Mouse (Mus musculus): ENCODE measurements around the gene Hist1h3g. TPM values are rescaled to one million over a fixed set of nuclear protein-coding genes. Genes with fewer than 3 reads are reported as not detected.
"Not testable (repeated sequence)": the region's sequence is repeated elsewhere in the genome, so short reads cannot be mapped to it uniquely, and the experiment has no call there.

The Hist1h3g gene
- 441 and 728 TPM in 2 replicates for total RNA-seq (2012; rRNA removed)
- 1 to 10 TPM in 1 of 2 experiments, not detected in 1; 5.2 TPM for polyA plus RNA-seq (2012; ENCODE audit: insufficient read depth in 1 of 2, insufficient read length in 2 of 2, low read depth in 1 of 2, low replicate concordance in 2 of 2, missing spikeins in 1 of 2)

- peak within 1 kb of the TSS; percentile 95 for H3K9ac ChIP-seq (ENCODE audit: control insufficient read depth, low read depth, low read length, poor library complexity, severe bottlenecking)
- TF ChIP-seq POLR2AphosphoS5 (IDR thresholded peaks at IDR 0.05; ENCODE audit: borderline replicate concordance, low read depth, low read length): peak; percentile 94
- TF ChIP-seq TBP (IDR thresholded peaks at IDR 0.05; ENCODE audit: low read depth, low read length): peak; percentile 99
- peak; percentile 98 for TF ChIP-seq POLR2A (IDR thresholded peaks at IDR 0.05; ENCODE audit: control insufficient read depth in 1 of 2, insufficient read depth in 1 of 2, low read depth in 1 of 2, low read length in 2 of 2, poor library complexity in 1 of 2)
- TF ChIP-seq UBTF (IDR thresholded peaks at IDR 0.05; ENCODE audit: borderline replicate concordance, insufficient read depth, low read depth, low read length): peak; percentile 88; the same call in 1 of the 2 replicates
- H3K36me3 ChIP-seq (ENCODE audit: control insufficient read depth in 1 of 2, insufficient read depth in 2 of 2, low read length in 2 of 2): peaks cover 0 to 28% of the 10 kb centered on the region in 2 experiments; a peak in 2 of 4 replicates
- peak within 1 kb of the TSS; percentile 95 for H3K27ac ChIP-seq (ENCODE audit: control insufficient read depth, low read depth, low read length)
- not testable (repeated sequence) for H3K4me1 ChIP-seq (ENCODE audit: control insufficient read depth in 1 of 2, insufficient read depth in 2 of 2, low read length in 2 of 2); H3K27me3 ChIP-seq (ENCODE audit: control insufficient read depth in 1 of 2, insufficient read depth in 2 of 2, low read length in 2 of 2); H3K79me2 ChIP-seq (ENCODE audit: control insufficient read depth, insufficient read depth, low read length, poor library complexity); H3K9me3 ChIP-seq (replicated peaks; ENCODE audit: insufficient read depth, low read length)
- peak within 1 kb of the TSS; percentile 35 to 67 for H3K4me3 ChIP-seq (ENCODE audit: control insufficient read depth in 1 of 2, insufficient read depth in 1 of 2, low read depth in 2 of 2, low read length in 2 of 2)
- DNase-seq (ENCODE audit: low read depth, low spot score): peak; percentile 99
These were observed at the start of gene Hist1h3g for GRCm38 (mm10) chr13:23535137-23536075. Hist1h3g (plus strand) TSS chr13:23535422.

- H3K79me2 ChIP-seq (ENCODE audit: control insufficient read depth, insufficient read depth, low read length, poor library complexity): no peaks in the 10 kb centered on the region
- H3K4me1 ChIP-seq (ENCODE audit: control insufficient read depth in 1 of 2, insufficient read depth in 2 of 2, low read length in 2 of 2): peaks cover 4 to 7% of the 10 kb centered on the region in 2 experiments
- no peak within 1 kb of the TSS for H3K9ac ChIP-seq (ENCODE audit: control insufficient read depth, low read depth, low read length, poor library complexity, severe bottlenecking)
- peak; percentile 80 for DNase-seq (ENCODE audit: low read depth, low spot score)
- H3K27ac ChIP-seq (ENCODE audit: control insufficient read depth, low read depth, low read length): no peak within 1 kb of the TSS
- H3K36me3 ChIP-seq (ENCODE audit: control insufficient read depth in 1 of 2, insufficient read depth in 2 of 2, low read length in 2 of 2): peaks cover 0 to 13% of the 10 kb centered on the region in 2 experiments; a peak in 2 of 4 replicates
- TF ChIP-seq ZC3H11A (IDR thresholded peaks at IDR 0.05; ENCODE audit: low read depth, low read length): no peak
- TF ChIP-seq MAX (IDR thresholded peaks at IDR 0.05; ENCODE audit: low read length): peak; percentile 77
- TF ChIP-seq POLR2A (IDR thresholded peaks at IDR 0.05; ENCODE audit: control insufficient read depth in 1 of 2, insufficient read depth in 1 of 2, low read depth in 1 of 2, low read length in 2 of 2, poor library complexity in 1 of 2): no peak
- TF ChIP-seq POLR2AphosphoS5 (IDR thresholded peaks at IDR 0.05; ENCODE audit: borderline replicate concordance, low read depth, low read length): no peak
- TF ChIP-seq CHD2 (IDR thresholded peaks at IDR 0.05; ENCODE audit: low read length): peak; percentile 92
- no peak for TF ChIP-seq MYB (IDR thresholded peaks at IDR 0.05; ENCODE audit: low read depth, low read length)
- no peak for TF ChIP-seq ZNF384 (IDR thresholded peaks at IDR 0.05; ENCODE audit: low read depth, low read length)
- no peaks in the 10 kb centered on the region for H3K9me3 ChIP-seq (replicated peaks; ENCODE audit: insufficient read depth, low read length)
- H3K27me3 ChIP-seq (ENCODE audit: control insufficient read depth in 1 of 2, insufficient read depth in 2 of 2, low read length in 2 of 2): peaks cover 0 to 3% of the 10 kb centered on the region in 2 experiments; a peak in 2 of 4 replicates
- H3K4me3 ChIP-seq (ENCODE audit: control insufficient read depth in 1 of 2, insufficient read depth in 1 of 2, low read depth in 2 of 2, low read length in 2 of 2): no peak within 1 kb of the TSS; a peak in 1 of 4 replicates
These were observed 46.6 kb upstream of the Hist1h3g start, which contains the start of gene Btn2a2 for GRCm38 (mm10) chr13:23488400-23489322. Btn2a2 (minus strand) TSS chr13:23488857.

All from MEL (cell line).